Mouse (Mus musculus): ENCODE data around the gene Actc1. TPM values are rescaled to one million over a fixed set of nuclear protein-coding genes. Genes with fewer than 3 reads are reported as not detected.

Actc1 gene
- polyA plus RNA-seq, 1 experiment from 2014 or later, result 12.3 TPM

- Histone ChIP-seq H3K36me3 (ENCODE audit: control insufficient read depth, insufficient read depth, low read length) (no peaks in the 10 kb centered on the region), H3K4me2 (replicated peaks; ENCODE audit: low read depth, low read length) (no peak overlapping the region), H3K4me1 (ENCODE audit: control insufficient read depth, insufficient read depth, low read length) (peaks cover 6% of the 10 kb centered on the region; the same call in 1 of the 2 replicates), H3K9me3 (ENCODE audit: control insufficient read depth, low read length) (no peaks in the 10 kb centered on the region), H3K27ac (ENCODE audit: low read depth, low read length) (no peak overlapping the region), H3K9ac (ENCODE audit: low read depth, low read length) (no peak overlapping the region), H3K4me3 (ENCODE audit: low read length) (no peak overlapping the region), H3K27me3 (ENCODE audit: control insufficient read depth, insufficient read depth, low read length) (peaks cover 42% of the 10 kb centered on the region)
- peak; percentile 60; the same call in 1 of the 2 replicates for ATAC-seq (ENCODE audit: low FRiP score, low TSS enrichment)
- WGBS, result 48% methylated on average over 4 of the region's 4 CpGs
Measured at GRCm38 (mm10) chr2:114011838-114012237, 41.5 kb downstream of the Actc1 start.

GRCm38 (mm10) chr2:114008321-114008720, 45.0 kb downstream of the Actc1 start:
- Histone ChIP-seq H3K9me3 (ENCODE audit: control insufficient read depth, low read length) (no peaks in the 10 kb centered on the region), H3K36me3 (ENCODE audit: control insufficient read depth, insufficient read depth, low read length) (no peaks in the 10 kb centered on the region), H3K4me2 (replicated peaks; ENCODE audit: low read depth, low read length) (no peak overlapping the region), H3K4me1 (ENCODE audit: control insufficient read depth, insufficient read depth, low read length) (no peaks in the 10 kb centered on the region), H3K27ac (ENCODE audit: low read depth, low read length) (no peak overlapping the region), H3K9ac (ENCODE audit: low read depth, low read length) (no peak overlapping the region), H3K27me3 (ENCODE audit: control insufficient read depth, insufficient read depth, low read length) (peaks cover 14% of the 10 kb centered on the region), H3K4me3 (ENCODE audit: low read length) (no peak overlapping the region)
- no peak for ATAC-seq (ENCODE audit: low FRiP score, low TSS enrichment)
- 75% methylated on average over 2 of the region's 2 CpGs for WGBS

- H3K27ac ChIP-seq (ENCODE audit: low read depth, low read length), result no peak overlapping the region
- no peak overlapping the region for H3K4me3 ChIP-seq (ENCODE audit: low read length)
- no peaks in the 10 kb centered on the region for H3K27me3 ChIP-seq (ENCODE audit: control insufficient read depth, insufficient read depth, low read length)
- no peaks in the 10 kb centered on the region for H3K4me1 ChIP-seq (ENCODE audit: control insufficient read depth, insufficient read depth, low read length)
- H3K9me3 ChIP-seq (ENCODE audit: control insufficient read depth, low read length), result no peaks in the 10 kb centered on the region
- H3K9ac ChIP-seq (ENCODE audit: low read depth, low read length), result no peak overlapping the region
- no peak overlapping the region for H3K4me2 ChIP-seq (replicated peaks; ENCODE audit: low read depth, low read length)
- no peaks in the 10 kb centered on the region for H3K36me3 ChIP-seq (ENCODE audit: control insufficient read depth, insufficient read depth, low read length)
- ATAC-seq (ENCODE audit: low FRiP score, low TSS enrichment), result no peak
- WGBS, result 71% methylated on average over 8 of the region's 8 CpGs
Measured at GRCm38 (mm10) chr2:113997484-113997883, 55.9 kb downstream of the Actc1 start.

Other genes starting within 250 kb of the Actc1 start
- 5.2 and 6.8 TPM in 2 replicates for gene Scg5, start 224.4 kb downstream of the Actc1 start, polyA plus RNA-seq (2014; fragmentation: Nextera tagmentation; extraction: Ambion mirVana)
- gene Arhgap11a, start 204.9 kb downstream of the Actc1 start, polyA plus RNA-seq (2014; fragmentation: Nextera tagmentation; extraction: Ambion mirVana), result 6.4 and 7.1 TPM in 2 replicates
- gene Gjd2, start 39.9 kb downstream of the Actc1 start, polyA plus RNA-seq (2014; fragmentation: Nextera tagmentation; extraction: Ambion mirVana), result not detected in 2 replicates
- gene Aqr, start 133.5 kb upstream of the Actc1 start, polyA plus RNA-seq (2014; fragmentation: Nextera tagmentation; extraction: Ambion mirVana), result 55.6 and 59.5 TPM in 2 replicates
- 8.4 and 10.8 TPM in 2 replicates for gene Zfp770, start 147.9 kb upstream of the Actc1 start, polyA plus RNA-seq (2014; fragmentation: Nextera tagmentation; extraction: Ambion mirVana)

Measured in kidney, embryonic 14.5 days (tissue).